Comparison of ENCODE assay signal across 11 mouse cellular contexts in genomic region chr3:16690955-16691354, GRCm38 (mm10).
"Had no signal": no experiment of that assay in that cellular context is flagged by ENCODE, and none has a peak within 500 bp of the region (broad histone marks: within the 10 kb centered on the region; RNA-seq: fewer than 3 reads in every experiment).

No protein-coding gene starts in this region.

- H3K27ac ChIP-seq: limb, embryonic 13.5 days; liver, embryonic 14.5 days; midbrain, embryonic 13.5 days; neural tube, embryonic 12.5 days; stomach, postnatal 0 days had no signal

- DNase-seq: kidney, postnatal 25 days; layer of hippocampus, adult 9-11 months; layer of hippocampus, postnatal 36 days; lung, adult 18-20 months; lung, postnatal 36 days; thymus, postnatal 4 days had no signal

- H3K4me3 ChIP-seq: limb, embryonic 13.5 days; midbrain, embryonic 13.5 days; neural tube, embryonic 12.5 days had no signal
